Mouse (Mus musculus) kidney, adult 9 months (tissue): ENCODE data around the gene Abtb1.

Experiments used
- DNase-seq: peaks from one replicate; pipeline ENCODE4 v3.0.0; 2022

Abtb1 gene

DNA sequence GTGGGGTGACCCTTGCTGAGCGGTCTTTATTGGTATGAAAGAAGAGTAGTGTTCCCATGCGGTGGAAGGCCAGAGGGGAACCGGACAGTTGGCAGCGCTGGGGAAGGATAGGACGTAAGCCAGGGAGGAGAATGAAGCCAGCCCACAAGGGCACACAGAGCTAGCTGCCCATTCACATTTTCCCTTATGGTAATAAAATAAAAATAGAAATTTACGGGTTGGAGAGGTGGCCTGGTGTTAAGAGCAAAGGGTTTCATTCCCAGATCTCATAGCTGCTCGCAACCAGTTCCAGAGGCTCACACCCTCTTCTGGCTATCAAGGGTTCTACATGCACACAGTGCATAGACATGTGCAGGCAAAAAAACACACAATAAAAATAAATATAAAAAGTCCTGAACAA, 8.2 kb upstream of the Abtb1 start:
- no peak for DNase-seq

DNA sequence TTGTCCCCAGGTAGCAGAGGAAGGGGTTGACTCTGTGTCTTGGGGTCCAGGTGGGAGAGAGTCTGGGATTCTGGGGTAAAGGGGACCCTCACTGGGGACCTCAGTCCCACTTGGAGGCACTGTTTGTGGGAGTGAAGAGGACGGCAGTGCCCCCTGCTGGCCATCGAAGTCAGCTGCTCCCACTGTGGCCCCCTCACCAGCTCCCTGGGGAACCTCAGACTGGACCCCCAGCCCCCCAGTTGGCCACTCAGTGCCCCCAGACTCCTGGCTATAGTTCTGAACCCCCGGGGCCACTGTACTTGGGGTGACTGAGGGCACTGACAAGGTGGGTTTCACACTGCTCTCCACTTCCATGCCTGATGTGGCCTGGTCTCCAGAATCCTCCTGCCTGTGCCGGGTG, 7.5 kb upstream of the Abtb1 start:
- no peak for DNase-seq

DNA sequence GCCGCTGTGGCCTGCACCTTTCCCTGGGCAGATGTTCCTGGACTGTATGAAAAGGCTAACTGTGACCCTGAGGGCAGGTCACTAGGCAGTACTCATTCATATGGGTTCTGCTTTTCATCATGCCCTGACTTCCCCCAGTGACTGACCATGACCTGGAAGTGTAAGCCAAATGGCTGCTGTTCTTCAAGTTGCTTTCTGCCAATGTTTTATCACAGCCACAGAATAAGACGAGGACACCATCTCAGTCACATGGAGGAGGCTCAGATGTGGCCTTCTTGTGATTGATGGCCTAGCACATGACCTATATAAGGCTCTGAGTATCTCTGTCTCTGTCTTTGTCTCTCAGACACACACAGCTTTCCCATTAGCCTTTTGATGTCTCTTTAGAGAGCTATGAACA, 5.8 kb upstream of the Abtb1 start:
- no peak for DNase-seq

- DNase-seq, result no peak
Observed at GRCm38 (mm10) chr6:88844901-88845565, 3.2 kb upstream of the Abtb1 start.

DNA sequence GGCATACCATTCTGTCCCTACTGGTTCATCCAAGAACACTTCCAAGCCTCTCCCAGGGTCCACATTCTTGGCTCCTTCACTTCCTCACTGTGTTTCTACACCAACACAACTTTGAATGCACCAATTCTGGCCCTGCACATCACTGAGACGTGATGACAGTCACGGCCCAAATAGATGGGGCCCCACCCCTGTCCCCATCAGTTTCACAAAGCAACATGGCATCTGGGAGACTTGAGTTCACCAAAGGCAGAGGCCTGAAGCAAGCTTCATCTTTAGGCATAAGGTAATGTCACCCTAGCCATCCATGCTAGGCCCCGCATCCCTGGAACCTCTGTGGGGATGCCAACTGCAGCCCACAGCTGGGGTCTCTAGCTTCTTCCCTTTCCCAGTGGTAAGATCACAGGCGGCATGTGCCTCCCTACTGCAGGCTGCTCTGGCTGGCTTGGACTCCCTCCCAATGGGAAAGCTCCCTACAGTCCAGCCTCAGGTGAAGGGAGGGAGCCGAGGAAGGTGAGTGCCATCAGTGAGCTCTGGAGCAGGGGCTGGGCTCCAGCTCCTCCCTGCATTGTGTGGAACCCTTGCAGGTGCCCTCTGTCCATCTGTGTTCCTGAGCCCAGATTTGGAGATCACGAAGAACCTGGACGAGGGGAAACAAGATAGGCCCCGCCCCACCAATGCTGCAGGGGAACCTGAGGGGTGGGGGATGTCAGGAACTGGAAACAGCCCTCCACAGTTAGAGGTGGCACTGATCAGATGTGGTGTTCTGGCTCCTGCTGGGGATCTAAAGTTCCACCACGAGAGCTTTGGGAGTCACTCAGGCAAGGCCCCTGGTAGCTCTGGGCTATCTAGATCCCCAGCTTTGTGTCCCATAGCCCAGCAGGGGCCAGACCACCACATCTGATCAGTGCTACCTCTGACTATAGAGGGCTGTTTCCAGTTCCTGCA, 2.3 kb upstream of the Abtb1 start:
- no peak for DNase-seq

DNA sequence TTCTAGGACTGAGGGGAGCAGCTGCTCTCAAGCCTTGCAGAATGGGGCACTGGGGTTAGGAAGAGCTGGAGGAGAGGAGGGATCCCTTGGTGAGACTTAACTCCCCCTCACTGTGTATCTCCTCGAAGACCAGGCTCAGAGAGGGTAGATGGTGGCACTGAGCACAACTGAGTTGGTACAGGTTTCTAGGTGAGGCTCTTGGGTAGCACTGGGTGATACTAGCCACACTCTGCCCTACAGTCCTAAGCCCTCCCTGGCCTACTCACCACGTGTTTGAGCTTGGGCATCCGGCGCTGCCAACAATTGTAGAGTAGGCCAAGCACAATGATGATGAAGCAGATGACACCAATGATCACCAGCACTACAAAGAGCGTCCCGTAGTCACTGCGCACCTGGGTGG, 1.5 kb upstream of the Abtb1 start:
- DNase-seq, result no peak

DNA sequence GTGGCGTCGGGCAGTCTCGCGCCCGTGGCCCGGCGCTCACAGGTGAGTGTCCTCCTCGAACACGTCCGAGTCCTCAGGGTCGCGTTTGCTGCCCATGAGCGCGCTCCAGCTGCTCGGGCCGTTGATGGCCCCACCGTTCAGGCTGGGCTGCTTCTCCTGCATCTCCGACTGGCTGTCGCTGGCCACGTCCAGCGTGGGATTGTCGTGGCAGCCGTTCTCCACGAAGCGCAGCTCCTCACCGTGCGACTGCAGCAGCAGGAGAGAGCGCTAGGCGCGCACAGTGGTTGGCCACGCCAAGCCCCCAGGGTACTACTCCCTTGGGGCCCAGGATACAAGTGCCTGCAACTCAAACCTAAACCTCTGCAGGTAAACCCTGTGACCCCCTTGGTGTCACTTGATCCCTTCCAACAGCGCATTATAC, 957 bp upstream of the Abtb1 start:
- no peak for DNase-seq

DNA sequence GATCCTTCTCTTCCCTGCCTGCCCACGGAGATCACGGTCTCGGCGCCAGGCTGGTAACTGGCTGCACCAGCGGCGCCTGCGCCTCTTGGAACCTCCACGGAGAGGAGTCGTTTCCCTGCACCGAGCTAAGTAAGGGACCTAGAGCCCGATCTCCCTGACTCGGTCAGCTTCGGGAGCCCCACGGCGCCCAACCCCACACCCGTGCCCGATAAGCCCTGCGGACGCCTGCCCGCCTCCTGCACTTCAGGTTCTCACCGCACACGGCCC, 337 bp downstream of the Abtb1 start:
- no peak for DNase-seq

- no peak for DNase-seq
Observed at GRCm38 (mm10) chr6:88840791-88841513, 832 bp downstream of the Abtb1 start.

GRCm38 (mm10) chr6:88840211-88840610, 1.6 kb downstream of the Abtb1 start:
- DNase-seq, result no peak

GRCm38 (mm10) chr6:88839135-88839970, 2.4 kb downstream of the Abtb1 start:
- no peak for DNase-seq

DNA sequence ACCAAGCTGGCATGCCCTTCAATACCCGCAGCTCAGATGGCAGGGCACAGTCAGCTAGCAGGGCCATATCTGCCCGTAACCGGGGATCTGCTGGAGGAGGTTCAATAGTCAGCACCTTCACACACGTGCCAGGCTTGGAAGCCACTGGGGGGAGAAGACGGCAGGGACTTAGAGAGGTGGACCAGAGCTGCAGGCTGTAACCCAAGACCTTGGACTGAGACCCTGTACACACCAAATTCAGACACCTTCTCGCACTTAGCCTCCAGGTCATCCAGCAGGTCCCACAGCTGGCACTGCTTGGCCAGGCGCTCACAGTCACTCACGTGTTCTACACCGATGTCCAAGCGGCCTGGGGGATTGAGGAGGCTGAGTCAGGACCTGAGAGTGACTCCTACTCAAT, 3.2 kb downstream of the Abtb1 start:
- no peak for DNase-seq

DNA sequence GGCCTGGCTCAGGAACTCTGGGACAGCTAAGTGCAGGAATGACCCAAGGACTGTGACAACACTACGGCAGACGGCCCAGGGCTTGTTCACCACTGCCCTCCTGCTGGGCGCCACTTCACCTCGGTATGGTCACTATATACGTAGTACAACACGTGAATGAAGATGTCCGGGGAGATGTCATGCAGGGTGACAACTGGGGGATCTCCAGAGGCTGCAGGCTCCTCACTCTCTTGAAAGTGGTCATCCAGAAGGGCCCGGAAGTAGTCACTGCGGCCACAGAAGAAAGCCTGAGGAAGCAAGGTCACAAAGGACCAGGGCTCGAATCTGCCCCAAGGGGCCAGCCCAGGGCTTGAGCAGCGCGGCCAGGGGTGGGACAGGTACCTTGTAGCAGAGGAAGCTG, 3.8 kb downstream of the Abtb1 start:
- DNase-seq, result no peak

DNA sequence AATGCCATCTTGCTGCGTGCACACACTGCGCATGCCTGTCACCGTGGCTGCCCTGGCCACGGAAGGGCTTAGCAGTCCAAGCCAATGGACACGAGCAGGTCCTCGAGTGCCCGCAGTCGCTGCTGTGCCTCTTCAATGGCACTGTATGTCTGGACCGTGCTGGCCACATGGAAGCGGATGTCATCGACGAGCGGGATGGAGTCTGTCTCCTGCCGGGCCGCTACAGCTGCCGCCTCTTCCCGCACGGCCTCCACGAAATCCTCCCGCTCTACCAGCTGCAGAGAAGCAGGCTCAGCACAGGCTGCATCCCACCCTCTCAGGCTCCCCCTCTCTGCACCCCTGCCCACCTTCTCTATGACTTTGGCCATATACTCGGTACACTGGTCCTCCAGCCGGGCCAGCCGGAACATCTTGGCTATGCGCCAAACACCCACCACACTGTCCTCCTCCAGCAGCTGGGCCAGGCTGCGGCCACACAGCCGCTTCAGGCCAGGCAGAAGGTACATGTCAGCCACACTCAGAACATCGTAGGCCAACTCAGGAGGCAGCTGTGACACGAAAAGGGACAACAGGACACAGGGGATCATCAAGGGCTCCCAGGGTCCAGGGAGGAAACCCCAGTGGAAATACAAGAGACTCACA, 5.5 kb downstream of the Abtb1 start:
- no peak for DNase-seq

- no peak for DNase-seq
Observed at GRCm38 (mm10) chr6:88835047-88835446, 6.7 kb downstream of the Abtb1 start.

- no peak for DNase-seq
Observed at GRCm38 (mm10) chr6:88833340-88834140, 8.2 kb downstream of the Abtb1 start.

DNA sequence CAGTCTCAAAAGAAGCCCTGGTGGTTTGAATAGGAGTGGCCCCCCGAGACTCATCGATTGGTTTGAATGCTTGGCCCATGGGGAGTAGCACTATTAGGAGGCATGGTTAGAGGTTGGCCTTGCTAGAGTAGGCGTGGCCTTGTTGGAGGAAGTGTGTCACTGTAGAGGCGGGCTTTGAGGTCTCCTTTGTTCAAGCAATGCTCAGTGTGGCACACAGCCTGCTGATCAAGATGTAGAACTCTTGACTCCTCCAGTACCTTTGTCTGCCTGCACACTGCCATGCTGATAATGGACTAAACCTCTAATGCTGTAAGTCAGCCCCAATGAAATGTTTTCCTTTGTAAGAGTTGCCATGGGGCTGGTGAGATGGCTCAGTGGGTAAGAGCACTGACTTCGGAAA, 9.1 kb downstream of the Abtb1 start:
- no peak for DNase-seq

- peak; percentile 61 for DNase-seq
Observed at GRCm38 (mm10) chr6:88831456-88831855, 10.3 kb downstream of the Abtb1 start.

DNA sequence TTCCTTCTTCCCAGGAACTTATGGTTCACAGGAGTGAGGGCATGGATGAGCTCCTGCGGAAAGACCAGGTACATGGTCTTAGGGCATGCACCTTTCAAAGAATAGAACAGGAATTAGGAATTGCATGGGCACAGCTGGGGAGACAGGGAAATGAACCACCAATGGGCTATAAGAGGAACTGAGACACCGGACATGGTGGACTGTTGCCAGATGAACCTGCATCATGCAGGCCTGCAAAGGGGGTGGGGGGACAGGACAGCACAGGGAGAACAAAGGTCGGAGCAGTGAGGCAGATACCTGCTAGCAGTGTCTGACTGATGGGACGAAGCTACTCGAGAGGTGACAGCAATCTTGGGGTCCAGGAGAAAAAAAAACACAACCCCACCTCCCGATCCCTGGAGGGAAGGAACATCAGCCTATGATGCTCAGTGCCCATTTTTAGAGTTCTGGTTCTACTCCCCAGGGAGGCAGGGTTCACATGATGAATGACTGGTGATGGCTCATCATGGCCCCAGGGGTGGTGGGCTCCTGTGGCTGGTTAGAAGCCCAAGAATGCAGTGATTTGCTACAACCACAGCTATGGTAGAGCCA, 11.6 kb downstream of the Abtb1 start:
- no peak for DNase-seq

DNA sequence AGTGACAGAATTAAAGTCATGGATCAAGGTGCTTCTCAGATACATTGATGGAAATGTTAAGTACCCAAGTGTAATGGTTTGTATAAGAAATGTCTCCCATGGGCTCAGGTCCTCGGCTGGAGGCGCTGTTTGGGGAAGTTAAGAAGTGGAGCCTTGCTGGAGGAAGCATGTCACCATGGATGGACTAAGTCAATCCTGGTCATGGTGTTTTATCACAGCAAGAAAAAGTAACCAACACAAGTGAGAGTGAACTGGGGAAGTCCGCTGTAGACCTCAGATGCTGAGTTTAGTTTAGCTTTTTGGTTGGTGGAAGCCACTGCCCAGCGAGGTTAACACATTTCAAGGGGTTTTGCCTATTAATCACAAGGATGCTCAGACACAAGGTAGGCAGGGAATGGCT, 12.2 kb downstream of the Abtb1 start:
- no peak for DNase-seq
